Mouse (Mus musculus) C2C12 (cell line): ENCODE data around the gene Nlk.

Experiments
- CTCF ChIP-seq: IDR thresholded peaks from one replicate; pipeline ENCODE4 v1.5.1; 2011; ENCODE audit not compliant: control insufficient read depth, insufficient read depth, insufficient read length
- MAX ChIP-seq: IDR thresholded peaks from one replicate; pipeline ENCODE4 v1.6.1; 2011; ENCODE audit warnings: mild to moderate bottlenecking, control low read depth
- MYOD1 ChIP-seq: IDR thresholded peaks from one replicate; pipeline ENCODE4 v1.6.1; 2011; ENCODE audit warnings: low read depth; ENCODE audit not compliant: control insufficient read depth, insufficient read length

GRCm38 (mm10) chr11:78523241-78523955 lies 173.8 kb downstream of the Nlk start:
- TF ChIP-seq CTCF (no peak), MYOD1 (peak; percentile 31), MAX (no peak)
